Mouse (Mus musculus) G1E (cell line): ENCODE results near the gene H2-Q7.
"Not testable (repeated sequence)": the region's sequence is repeated elsewhere in the genome, so short reads cannot be mapped to it uniquely, and the experiment has no call there.

Experiments used
- CTCF ChIP-seq: IDR thresholded peaks from 2 replicates; pipeline ENCODE4 v1.5.1; 2012; ENCODE audit warnings: low read depth, low read length, inconsistent platforms, mixed read lengths
- GATA1 ChIP-seq: IDR thresholded peaks from 2 replicates; pipeline ENCODE4 v1.6.1; 2012; ENCODE audit warnings: borderline replicate concordance, low read length, inconsistent platforms, mixed read lengths
- GATA2 ChIP-seq: IDR thresholded peaks from 2 replicates; pipeline ENCODE4 v1.6.1; 2012; ENCODE audit warnings: low read depth, low read length, inconsistent platforms, borderline replicate concordance
- POLR2AphosphoS5 ChIP-seq: IDR thresholded peaks from 2 replicates; pipeline ENCODE4 v1.6.1; 2012; ENCODE audit warnings: low read depth, low read length, inconsistent platforms; ENCODE audit not compliant: insufficient replicate concordance
- TAL1 ChIP-seq: conservative IDR thresholded peaks from 2 replicates; pipeline ENCODE4 v1.6.1; 2012; ENCODE audit warnings: low read depth, low read length, inconsistent platforms, mixed read lengths

DNA sequence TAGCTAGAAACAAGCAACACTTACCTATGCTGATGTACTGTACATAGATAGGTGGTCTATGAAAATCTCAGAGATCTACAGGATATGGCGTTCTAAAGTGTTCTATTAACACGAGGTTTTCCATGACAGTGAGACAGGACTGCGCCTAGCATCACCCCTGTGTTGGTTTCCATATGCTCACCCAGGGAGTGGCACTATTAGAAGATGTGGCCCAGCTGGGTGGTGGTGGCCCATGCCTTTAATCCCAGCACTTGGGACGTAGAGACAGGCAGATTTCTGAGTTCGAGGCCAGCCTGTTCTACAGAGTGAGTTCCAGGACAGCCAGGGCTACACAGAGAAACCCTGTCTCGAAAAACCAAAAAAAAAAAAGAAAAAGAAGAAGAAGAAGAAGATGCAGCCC, 8.3 kb upstream of the H2-Q7 start:
- not testable (repeated sequence) for TF ChIP-seq CTCF, TAL1, GATA1, GATA2, POLR2AphosphoS5
